Mouse (Mus musculus) thymus, adult 2 months (tissue): ENCODE results near the gene Eif4e. TPM values are rescaled to one million over a fixed set of nuclear protein-coding genes. Genes with fewer than 3 reads are reported as not detected.
"Not testable (repeated sequence)": the region's sequence is repeated elsewhere in the genome, so short reads cannot be mapped to it uniquely, and the experiment has no call there.

ENCODE experiments used
- DNase-seq: peaks from one replicate; pipeline ENCODE4 v3.0.0; 2021
- H3K27ac ChIP-seq: fragments of 200-500 bp; 2 replicates; pipeline ENCODE4 v1.5.1; 2012; ENCODE audit warnings: low read length, control low read depth; ENCODE audit not compliant: control insufficient read depth, insufficient read depth
- H3K27me3 ChIP-seq: fragments of 200-500 bp; 2 replicates; pipeline ENCODE4 v1.6.1; 2012; ENCODE audit warnings: mild to moderate bottlenecking, low read length, moderate library complexity, mixed read lengths; ENCODE audit not compliant: control insufficient read depth, insufficient read depth
- H3K36me3 ChIP-seq: fragments of 200-500 bp; 2 replicates; pipeline ENCODE4 v1.6.1; 2012; ENCODE audit warnings: mild to moderate bottlenecking, low read length, moderate library complexity; ENCODE audit not compliant: control insufficient read depth, insufficient read depth
- H3K4me1 ChIP-seq: fragments of 200-500 bp; replicated peaks from 2 replicates; pipeline ENCODE4 v1.6.1; 2012; ENCODE audit warnings: low read length; ENCODE audit not compliant: control insufficient read depth, insufficient read depth
- H3K4me3 ChIP-seq: fragments of 200-500 bp; 2 replicates; pipeline ENCODE4 v1.5.1; 2012; ENCODE audit warnings: mild to moderate bottlenecking, low read length, control low read depth, moderate library complexity; ENCODE audit not compliant: control insufficient read depth, insufficient read depth
- CTCF ChIP-seq: fragments of 200-500 bp; IDR thresholded peaks from 2 replicates; pipeline ENCODE4 v1.5.1; 2012; ENCODE audit warnings: mild to moderate bottlenecking, control low read depth, low read length, moderate library complexity, borderline replicate concordance; ENCODE audit not compliant: control insufficient read depth, poor library complexity, insufficient read depth; ENCODE audit errors: extremely low read depth
- POLR2A ChIP-seq: fragments of 200-500 bp; IDR thresholded peaks from 2 replicates; pipeline ENCODE4 v1.6.1; 2012; ENCODE audit warnings: mild to moderate bottlenecking, low read length, control low read depth, moderate library complexity; ENCODE audit not compliant: control insufficient read depth, poor library complexity, insufficient read depth; ENCODE audit errors: extremely low read depth
- WGBS: fragments of 180-500 bp; shearing (Covaris S2); methylation state at CpG from one replicate; pipeline ENCODE4 v1.1.7; 2018; 5-methylcytosine and 5-hydroxymethylcytosine counted together
- polyA plus RNA-seq: library from polyadenylated mRNA; depleted of rRNA; stranded (reverse); fragments of >200 nt; gene quantifications from 2 replicates; pipeline ENCODE4 v1.2.3, GENCODE M21; 2012

Gene Eif4e
- polyA plus RNA-seq, 1 experiment: 25.1 TPM

DNA sequence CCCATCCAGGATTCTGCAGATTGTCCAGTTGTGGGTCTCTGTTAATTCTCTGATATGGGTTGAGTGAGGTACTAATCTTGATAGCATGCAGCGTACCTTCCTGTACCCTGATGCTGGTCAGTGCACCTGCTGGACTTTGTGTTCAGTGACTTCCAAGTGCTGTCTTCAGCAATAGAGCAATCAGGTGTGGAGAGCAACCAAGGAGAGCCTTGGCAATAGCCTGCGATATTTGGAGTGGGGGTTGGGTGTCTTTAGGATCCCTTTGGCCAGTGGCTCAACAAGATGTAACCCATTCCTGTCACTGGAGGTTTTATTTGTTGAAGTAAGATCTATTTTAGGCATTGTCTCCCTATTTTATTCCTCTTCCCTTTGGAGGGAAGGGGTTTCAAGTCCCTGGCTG is 10.1 kb downstream of the Eif4e start:
- H3K27me3 ChIP-seq: no peaks in the 10 kb centered on the region
- TF ChIP-seq POLR2A: no peak
- no peak for TF ChIP-seq CTCF
- DNase-seq: no peak
- 97% methylated on average over 2 of the region's 2 CpGs for WGBS
- no peaks in the 10 kb centered on the region for H3K4me1 ChIP-seq
- no peaks in the 10 kb centered on the region for H3K36me3 ChIP-seq
- no peak overlapping the region for H3K4me3 ChIP-seq
- no peak overlapping the region for H3K27ac ChIP-seq

DNA sequence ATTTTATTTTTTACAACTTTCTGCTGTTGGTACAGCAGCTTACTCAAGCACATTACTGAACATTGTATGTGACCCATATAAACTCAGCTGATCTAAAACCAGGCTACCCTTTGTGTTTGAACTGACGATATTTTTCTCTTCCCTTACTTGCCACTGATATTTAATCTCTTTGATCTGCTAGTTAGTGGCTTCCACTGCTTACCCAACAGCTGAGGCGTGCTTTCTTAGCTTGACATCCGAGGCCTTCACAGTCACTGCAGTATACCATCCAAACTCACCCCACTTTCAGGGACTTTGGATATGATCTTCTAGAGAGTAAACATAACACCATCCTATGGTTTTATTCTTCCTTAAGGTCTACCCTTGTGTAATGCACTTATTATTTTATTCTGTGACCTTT is 16.6 kb downstream of the Eif4e start:
- WGBS: 8% methylated on average over 3 of the region's 3 CpGs
- DNase-seq: no peak
- H3K27ac ChIP-seq: no peak overlapping the region
- no peak for TF ChIP-seq POLR2A
- no peak for TF ChIP-seq CTCF
- no peaks in the 10 kb centered on the region for H3K27me3 ChIP-seq
- H3K4me1 ChIP-seq: no peaks in the 10 kb centered on the region
- no peak overlapping the region for H3K4me3 ChIP-seq
- H3K36me3 ChIP-seq: no peaks in the 10 kb centered on the region

DNA sequence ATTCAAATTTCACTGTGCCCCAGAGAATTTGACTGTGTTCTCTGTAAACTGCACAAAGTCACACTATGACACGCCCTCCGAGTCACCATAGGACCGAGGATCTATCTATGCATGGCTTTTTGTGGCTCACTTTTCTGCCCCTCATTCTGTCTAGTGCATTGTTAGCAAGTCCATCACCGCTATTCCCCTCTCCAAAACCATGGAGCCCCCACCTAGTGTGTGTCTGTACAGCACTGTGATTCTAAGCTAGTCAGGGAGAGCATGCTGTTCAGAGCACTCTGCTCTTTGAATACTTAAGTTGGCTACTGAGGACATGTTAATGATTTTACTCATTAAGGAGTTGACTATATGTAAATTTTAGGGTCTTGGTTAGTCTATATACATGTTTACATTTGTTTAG is 18.1 kb downstream of the Eif4e start:
- Histone ChIP-seq H3K4me3 (no peak overlapping the region), H3K4me1 (no peaks in the 10 kb centered on the region), H3K36me3 (no peaks in the 10 kb centered on the region), H3K27me3 (no peaks in the 10 kb centered on the region), H3K27ac (no peak overlapping the region)
- TF ChIP-seq POLR2A (no peak), CTCF (no peak)
- DNase-seq: no peak
- 90% methylated on average over 4 of the region's 4 CpGs for WGBS

DNA sequence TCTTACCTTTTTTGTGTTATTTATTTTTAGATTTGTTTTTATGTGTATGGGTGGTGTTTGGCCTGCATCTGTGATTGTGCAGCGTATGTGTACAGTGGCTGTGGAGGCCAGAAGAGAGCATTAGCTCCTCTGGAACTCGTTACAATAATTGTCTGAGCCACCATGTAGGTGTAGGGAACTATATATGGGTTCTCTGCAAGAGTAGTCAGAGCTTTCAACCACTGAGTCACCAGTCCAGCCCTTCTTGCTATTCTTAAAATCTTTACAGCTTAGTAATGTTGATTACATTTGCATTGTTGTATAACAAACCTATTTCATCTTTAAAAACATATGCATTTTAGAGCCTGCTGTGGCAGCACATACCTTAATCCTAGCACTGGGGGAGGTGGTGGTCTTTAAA is 20.7 kb downstream of the Eif4e start:
- WGBS: 96% methylated on average over 2 of the region's 2 CpGs
- no peaks in the 10 kb centered on the region for H3K27me3 ChIP-seq
- H3K4me1 ChIP-seq: no peaks in the 10 kb centered on the region
- no peak overlapping the region for H3K27ac ChIP-seq
- TF ChIP-seq POLR2A (no peak), CTCF (no peak)
- no peak for DNase-seq
- H3K4me3 ChIP-seq: no peak overlapping the region
- H3K36me3 ChIP-seq: peaks cover 15% of the 10 kb centered on the region

DNA sequence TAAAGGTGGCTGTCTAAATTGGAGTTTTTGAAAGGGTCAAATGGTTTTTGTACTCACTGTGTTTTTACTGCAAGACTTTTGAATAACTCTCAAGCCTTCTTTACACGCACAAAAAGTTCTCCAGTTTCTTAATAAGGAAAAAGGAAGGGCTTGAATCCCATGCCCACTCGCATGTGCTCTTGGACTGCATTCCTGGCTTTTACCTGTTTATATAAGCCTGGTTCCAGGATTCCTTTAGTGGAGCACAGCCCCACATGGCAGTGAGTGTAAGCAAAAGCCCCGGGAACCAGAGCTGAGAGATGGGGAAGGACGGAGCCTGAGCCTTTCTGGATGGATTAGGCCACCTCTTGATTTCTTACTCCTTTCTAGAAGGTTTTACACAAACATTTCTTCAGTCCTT is 23.1 kb downstream of the Eif4e start:
- Histone ChIP-seq H3K36me3 (peaks cover 33% of the 10 kb centered on the region), H3K27me3 (no peaks in the 10 kb centered on the region), H3K27ac (no peak overlapping the region), H3K4me3 (no peak overlapping the region), H3K4me1 (no peaks in the 10 kb centered on the region)
- TF ChIP-seq CTCF (no peak), POLR2A (no peak)
- DNase-seq: no peak
- WGBS: 97% methylated on average over 4 of the region's 4 CpGs

DNA sequence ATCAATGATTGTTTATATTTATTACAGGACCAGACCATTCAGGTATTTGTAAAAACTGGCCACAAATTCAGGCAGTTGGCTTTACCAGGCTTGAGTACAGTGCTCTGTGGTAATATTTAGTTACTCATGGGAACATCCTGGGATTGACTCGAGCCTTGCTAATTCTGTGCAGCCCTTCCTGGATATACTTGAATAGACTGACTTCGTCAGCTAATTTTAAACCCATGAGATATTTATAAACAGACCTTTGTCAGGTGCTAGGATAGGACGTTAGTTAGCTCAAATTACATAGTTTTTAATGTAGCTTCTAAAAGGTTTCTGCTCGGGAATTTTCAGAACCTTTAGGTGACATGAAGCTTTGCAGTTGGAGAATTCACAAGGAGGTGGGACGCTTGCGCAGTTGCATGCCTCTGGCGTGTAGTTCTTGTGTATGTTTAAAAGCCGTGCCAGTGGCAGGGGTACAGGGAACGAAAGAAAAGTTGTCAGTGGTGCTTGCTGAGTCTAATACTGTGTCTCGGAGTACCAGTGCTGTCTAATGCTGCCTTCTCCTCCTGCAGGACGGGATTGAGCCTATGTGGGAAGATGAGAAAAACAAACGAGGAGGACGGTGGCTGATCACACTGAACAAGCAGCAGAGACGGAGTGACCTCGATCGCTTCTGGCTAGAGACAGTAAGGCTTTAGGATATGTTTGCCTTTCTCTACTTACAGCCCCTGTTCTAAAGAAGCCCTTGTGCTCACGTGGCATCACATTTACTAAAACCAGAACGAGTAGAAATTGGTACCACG is 24.6 kb downstream of the Eif4e start:
- Histone ChIP-seq H3K27ac (no peak overlapping the region), H3K4me3 (no peak overlapping the region), H3K4me1 (no peaks in the 10 kb centered on the region), H3K36me3 (peaks cover 38% of the 10 kb centered on the region), H3K27me3 (no peaks in the 10 kb centered on the region)
- no peak for DNase-seq
- TF ChIP-seq CTCF: no peak
- TF ChIP-seq POLR2A: no peak
- WGBS: 95% methylated on average over 19 of the region's 19 CpGs

DNA sequence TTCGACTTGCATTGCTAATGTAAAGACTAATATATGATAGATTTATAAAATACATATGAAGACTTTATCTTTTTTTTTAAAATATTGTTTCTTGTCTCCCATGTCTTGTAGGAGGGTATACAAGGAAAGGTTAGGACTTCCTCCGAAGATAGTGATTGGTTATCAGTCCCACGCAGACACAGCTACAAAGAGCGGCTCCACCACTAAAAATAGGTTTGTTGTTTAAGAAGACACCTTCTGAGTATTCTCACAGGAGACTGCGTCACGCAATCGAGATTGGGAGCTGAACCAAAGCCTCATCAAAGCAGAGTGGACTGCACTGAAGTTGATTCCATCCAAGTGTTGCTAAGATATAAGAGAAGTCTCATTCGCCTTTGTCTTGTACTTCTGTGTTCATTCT is 29.3 kb downstream of the Eif4e start:
- not testable (repeated sequence) for DNase-seq, H3K27me3 ChIP-seq, H3K27ac ChIP-seq, H3K4me1 ChIP-seq, H3K4me3 ChIP-seq
- WGBS: 98% methylated on average over 8 of the region's 8 CpGs
- H3K36me3 ChIP-seq: peaks cover 50% of the 10 kb centered on the region
